Mouse (Mus musculus) neural tube, embryonic 12.5 days (tissue): ENCODE measurements around the gene Gm2115. TPM values are rescaled to one million over a fixed set of nuclear protein-coding genes. Genes with fewer than 3 reads are reported as not detected.

Source experiments
- ATAC-seq: fragments of 200-750 bp; cut with Nextera tagmentation; 2 replicates; pipeline ENCODE4 v1.8.0; 2017; ENCODE audit warnings: low read depth, mild to moderate bottlenecking, moderate TSS enrichment, moderate library complexity; ENCODE audit not compliant: low FRiP score
- H3K27ac ChIP-seq: fragments of 300-500 bp; sonication (generic); 2 replicates; pipeline ENCODE4 v1.5.1; 2016
- H3K27me3 ChIP-seq: fragments of 300-500 bp; sonication (generic); replicated peaks from 2 replicates; pipeline ENCODE4 v1.6.1; 2016; ENCODE audit warnings: mild to moderate bottlenecking
- H3K36me3 ChIP-seq: fragments of 300-500 bp; sonication (generic); 2 replicates; pipeline ENCODE4 v1.6.1; 2016; ENCODE audit warnings: mild to moderate bottlenecking
- H3K4me1 ChIP-seq: fragments of 300-500 bp; sonication (generic); 2 replicates; pipeline ENCODE4 v1.6.1; 2016
- H3K4me2 ChIP-seq: fragments of 300-500 bp; sonication (generic); replicated peaks from 2 replicates; pipeline ENCODE4 v1.6.1; 2016; ENCODE audit warnings: mild to moderate bottlenecking
- H3K4me3 ChIP-seq: fragments of 300-500 bp; sonication (generic); 2 replicates; pipeline ENCODE4 v1.5.1; 2016
- H3K9ac ChIP-seq: fragments of 300-500 bp; sonication (generic); 2 replicates; pipeline ENCODE4 v1.6.1; 2016; ENCODE audit warnings: mild to moderate bottlenecking
- H3K9me3 ChIP-seq: fragments of 300-500 bp; sonication (generic); 2 replicates; pipeline ENCODE4 v1.6.1; 2016; ENCODE audit warnings: mild to moderate bottlenecking
- WGBS: fragments of 180-500 bp; shearing (Covaris S2); methylation state at CpG from one replicate; pipeline ENCODE4 v1.1.7; 2016; 5-methylcytosine and 5-hydroxymethylcytosine counted together
- polyA plus RNA-seq: library from polyadenylated mRNA; unstranded; fragments of >200 nt; fragmentation: Nextera tagmentation; extraction: Ambion mirVana; gene quantifications from 2 replicates; pipeline ENCODE4 v1.2.1, GENCODE M21; 2016

Gm2115 gene
- polyA plus RNA-seq, 1 experiment from 2014 or later, result 0.38 TPM

- Histone ChIP-seq H3K27ac (no peak overlapping the region), H3K4me1 (no peaks in the 10 kb centered on the region), H3K27me3 (no peaks in the 10 kb centered on the region), H3K9me3 (no peaks in the 10 kb centered on the region), H3K36me3 (no peaks in the 10 kb centered on the region), H3K4me2 (no peak overlapping the region), H3K9ac (no peak overlapping the region), H3K4me3 (no peak overlapping the region)
- 89% methylated on average over 2 of the region's 2 CpGs for WGBS
- no peak for ATAC-seq
These were observed 61.9 kb downstream of the Gm2115 start for GRCm38 (mm10) chr7:84590622-84591021.

GRCm38 (mm10) chr7:84591347-84591746 is 62.6 kb downstream of the Gm2115 start:
- no peak overlapping the region for H3K9ac ChIP-seq
- H3K4me1 ChIP-seq, result no peaks in the 10 kb centered on the region
- no peak overlapping the region for H3K4me3 ChIP-seq
- H3K27ac ChIP-seq, result no peak overlapping the region
- 89% methylated on average over 3 of the region's 3 CpGs for WGBS
- H3K9me3 ChIP-seq, result no peaks in the 10 kb centered on the region
- no peak for ATAC-seq
- H3K36me3 ChIP-seq, result no peaks in the 10 kb centered on the region
- H3K27me3 ChIP-seq, result no peaks in the 10 kb centered on the region
- no peak overlapping the region for H3K4me2 ChIP-seq

DNA sequence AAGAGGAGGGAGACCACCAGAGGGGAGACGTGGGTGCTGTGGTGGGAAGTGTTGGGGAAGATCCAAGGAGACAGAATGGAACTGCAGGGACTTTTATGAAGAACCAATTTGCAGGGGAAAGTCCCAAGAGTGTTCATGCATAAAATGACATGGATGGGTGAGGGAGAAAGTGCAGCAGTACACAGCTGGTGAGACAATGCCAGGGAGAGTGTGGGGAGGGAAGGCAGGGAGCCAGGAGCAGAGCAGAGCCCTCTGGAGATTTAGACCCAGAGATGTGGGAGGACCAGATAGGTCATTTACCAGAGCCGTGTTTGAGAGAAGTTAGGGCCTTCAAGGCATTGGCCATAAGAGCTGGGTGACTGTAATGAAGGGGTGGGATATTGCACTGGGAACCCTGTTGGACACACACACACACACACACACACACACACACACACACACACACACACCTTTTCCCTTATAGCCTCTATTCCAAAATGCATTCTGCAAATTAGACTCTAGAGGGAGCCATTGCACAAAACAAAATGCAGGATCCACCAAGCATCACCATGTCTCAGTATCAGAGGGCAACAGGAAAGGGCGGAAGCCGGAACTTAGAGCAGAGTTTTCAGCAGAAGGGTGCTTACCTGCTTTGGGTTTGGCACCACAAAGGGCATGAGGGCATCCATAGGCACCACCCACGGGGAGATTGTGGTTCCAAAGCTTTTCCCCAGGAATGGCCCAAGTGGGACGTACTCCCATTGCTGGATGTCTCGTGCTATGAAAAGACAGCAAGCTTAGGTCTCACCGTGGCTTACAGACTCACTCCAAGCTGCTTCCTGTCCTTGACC is 65.5 kb downstream of the Gm2115 start:
- Histone ChIP-seq H3K4me3 (no peak overlapping the region), H3K9ac (no peak overlapping the region), H3K4me1 (no peaks in the 10 kb centered on the region), H3K27ac (no peak overlapping the region), H3K36me3 (no peaks in the 10 kb centered on the region), H3K27me3 (no peaks in the 10 kb centered on the region), H3K9me3 (no peaks in the 10 kb centered on the region), H3K4me2 (no peak overlapping the region)
- 56% methylated on average over 8 of the region's 8 CpGs for WGBS
- ATAC-seq, result peak; percentile 69

- H3K9ac ChIP-seq, result no peak overlapping the region
- no peaks in the 10 kb centered on the region for H3K9me3 ChIP-seq
- H3K27ac ChIP-seq, result no peak overlapping the region
- no peaks in the 10 kb centered on the region for H3K27me3 ChIP-seq
- no peaks in the 10 kb centered on the region for H3K36me3 ChIP-seq
- H3K4me2 ChIP-seq, result no peak overlapping the region
- H3K4me3 ChIP-seq, result no peak overlapping the region
- peak; percentile 11; the same call in 1 of the 2 replicates for ATAC-seq
- no peaks in the 10 kb centered on the region for H3K4me1 ChIP-seq
These were observed 66.2 kb downstream of the Gm2115 start for GRCm38 (mm10) chr7:84594917-84595303.

DNA sequence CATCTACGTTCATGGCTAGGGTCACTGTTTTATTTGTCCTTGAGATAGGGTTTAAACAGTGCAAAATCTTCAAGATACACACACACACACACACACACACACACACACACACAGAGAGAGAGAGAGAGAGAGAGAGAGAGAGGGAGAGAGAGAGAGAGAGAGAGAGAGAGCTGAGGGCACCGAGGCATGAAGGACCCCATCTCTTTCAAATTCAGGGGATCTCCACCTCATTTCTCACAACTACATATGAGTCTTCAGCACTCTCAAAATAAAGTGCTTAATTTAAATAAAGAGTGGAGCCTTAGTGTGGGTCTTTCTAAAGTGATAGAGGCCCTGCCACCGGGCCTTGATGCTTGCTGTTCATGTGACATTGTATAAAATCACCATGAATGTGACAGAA is 67.2 kb downstream of the Gm2115 start:
- Histone ChIP-seq H3K4me1 (no peaks in the 10 kb centered on the region), H3K27me3 (no peaks in the 10 kb centered on the region), H3K4me3 (no peak overlapping the region), H3K36me3 (no peaks in the 10 kb centered on the region), H3K4me2 (no peak overlapping the region), H3K9ac (no peak overlapping the region), H3K27ac (no peak overlapping the region), H3K9me3 (no peaks in the 10 kb centered on the region)
- WGBS, result 93% methylated on average over 3 of the region's 3 CpGs
- ATAC-seq, result no peak

DNA sequence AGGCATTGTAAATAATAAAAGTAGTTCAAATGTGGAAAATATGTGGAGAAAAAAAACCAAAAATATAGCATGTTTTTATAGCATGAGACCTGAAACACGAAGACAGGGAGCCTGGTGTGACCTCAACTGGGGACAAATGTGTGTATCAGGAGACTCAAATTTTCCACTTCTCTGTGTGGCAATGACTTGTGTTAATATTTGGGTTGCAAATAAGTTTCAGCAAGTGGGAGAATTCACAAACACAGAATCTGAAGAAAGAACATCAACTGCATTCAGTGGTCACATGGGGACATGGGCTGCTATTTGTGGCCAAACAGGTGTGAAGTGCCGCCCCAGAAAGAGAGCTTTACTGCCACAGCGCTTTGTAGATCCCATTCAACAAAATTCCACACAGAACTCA is 67.9 kb downstream of the Gm2115 start:
- 85% methylated on average over 3 of the region's 3 CpGs for WGBS
- Histone ChIP-seq H3K4me2 (no peak overlapping the region), H3K27ac (no peak overlapping the region), H3K9me3 (no peaks in the 10 kb centered on the region), H3K9ac (no peak overlapping the region), H3K4me3 (no peak overlapping the region), H3K4me1 (no peaks in the 10 kb centered on the region), H3K27me3 (no peaks in the 10 kb centered on the region), H3K36me3 (no peaks in the 10 kb centered on the region)
- ATAC-seq, result no peak

- WGBS, result 86% methylated on average over 2 of the region's 2 CpGs
- ATAC-seq, result no peak
- H3K9ac ChIP-seq, result no peak overlapping the region
- H3K4me2 ChIP-seq, result no peak overlapping the region
- H3K36me3 ChIP-seq, result no peaks in the 10 kb centered on the region
- no peak overlapping the region for H3K27ac ChIP-seq
- H3K4me3 ChIP-seq, result no peak overlapping the region
- H3K4me1 ChIP-seq, result peaks cover 8% of the 10 kb centered on the region; the same call in 1 of the 2 replicates
- no peaks in the 10 kb centered on the region for H3K9me3 ChIP-seq
- H3K27me3 ChIP-seq, result no peaks in the 10 kb centered on the region
These were observed 71.9 kb downstream of the Gm2115 start for GRCm38 (mm10) chr7:84600631-84601030.

DNA sequence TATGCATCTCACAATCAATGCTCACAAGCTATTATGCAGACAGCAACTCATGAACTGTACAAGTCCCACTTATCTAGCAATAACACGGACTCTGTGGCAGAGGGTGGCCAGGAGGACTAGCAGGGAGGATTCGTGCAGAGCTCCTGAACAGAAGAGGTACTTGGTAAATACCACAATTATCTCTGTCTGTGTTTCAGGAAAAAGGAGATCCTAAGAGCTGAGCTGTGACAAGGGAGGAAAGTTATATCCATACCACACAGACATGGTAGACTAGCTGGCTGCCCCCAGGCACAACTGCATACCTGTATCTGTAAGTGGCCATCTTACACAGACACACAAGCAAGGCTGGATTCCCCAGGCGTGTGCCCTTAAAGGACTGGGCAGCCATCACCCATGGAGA is 72.6 kb downstream of the Gm2115 start:
- Histone ChIP-seq H3K36me3 (no peaks in the 10 kb centered on the region), H3K4me3 (no peak overlapping the region), H3K27ac (no peak overlapping the region), H3K4me1 (peaks cover 8% of the 10 kb centered on the region; the same call in 1 of the 2 replicates), H3K27me3 (no peaks in the 10 kb centered on the region), H3K9ac (no peak overlapping the region), H3K9me3 (no peaks in the 10 kb centered on the region), H3K4me2 (no peak overlapping the region)
- 91% methylated on average over 3 of the region's 3 CpGs for WGBS
- ATAC-seq, result no peak

DNA sequence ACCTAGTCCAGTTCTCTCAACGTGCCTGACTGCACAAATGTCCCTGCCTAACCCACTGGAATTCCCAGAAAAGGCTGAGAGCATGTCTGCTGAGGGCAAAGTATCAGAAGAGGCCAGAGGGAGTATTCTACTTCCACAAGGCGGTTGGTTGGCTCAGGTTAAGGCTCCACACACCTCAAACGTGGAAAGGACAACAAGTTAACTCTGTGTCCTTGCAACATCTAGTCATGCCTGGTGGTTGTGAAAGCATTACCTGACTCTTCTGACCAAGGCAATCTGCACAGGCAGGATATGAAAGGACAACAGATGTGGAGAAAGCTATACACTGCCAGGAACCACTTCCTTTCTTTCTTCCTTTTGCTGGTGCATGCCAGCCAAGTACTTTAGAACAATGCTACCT is 75.7 kb downstream of the Gm2115 start:
- no peaks in the 10 kb centered on the region for H3K36me3 ChIP-seq
- ATAC-seq, result no peak
- H3K27me3 ChIP-seq, result no peaks in the 10 kb centered on the region
- no peaks in the 10 kb centered on the region for H3K9me3 ChIP-seq
- H3K4me1 ChIP-seq, result peaks cover 8% of the 10 kb centered on the region; the same call in 1 of the 2 replicates
- no peak overlapping the region for H3K4me2 ChIP-seq
- H3K27ac ChIP-seq, result no peak overlapping the region
- WGBS, result 76% methylated on average over 3 of the region's 3 CpGs
- no peak overlapping the region for H3K4me3 ChIP-seq
- H3K9ac ChIP-seq, result no peak overlapping the region

GRCm38 (mm10) chr7:84605033-84605687 is 76.4 kb downstream of the Gm2115 start:
- no peaks in the 10 kb centered on the region for H3K27me3 ChIP-seq
- no peaks in the 10 kb centered on the region for H3K36me3 ChIP-seq
- no peaks in the 10 kb centered on the region for H3K9me3 ChIP-seq
- peak overlapping the region; percentile 94 for H3K4me2 ChIP-seq
- peak overlapping the region; percentile 55 for H3K9ac ChIP-seq
- ATAC-seq, result peak; percentile 51
- WGBS, result 10% methylated on average over 19 of the region's 19 CpGs
- H3K27ac ChIP-seq, result no peak overlapping the region
- peaks cover 8% of the 10 kb centered on the region; the same call in 1 of the 2 replicates for H3K4me1 ChIP-seq
- peak overlapping the region; percentile 48 for H3K4me3 ChIP-seq

DNA sequence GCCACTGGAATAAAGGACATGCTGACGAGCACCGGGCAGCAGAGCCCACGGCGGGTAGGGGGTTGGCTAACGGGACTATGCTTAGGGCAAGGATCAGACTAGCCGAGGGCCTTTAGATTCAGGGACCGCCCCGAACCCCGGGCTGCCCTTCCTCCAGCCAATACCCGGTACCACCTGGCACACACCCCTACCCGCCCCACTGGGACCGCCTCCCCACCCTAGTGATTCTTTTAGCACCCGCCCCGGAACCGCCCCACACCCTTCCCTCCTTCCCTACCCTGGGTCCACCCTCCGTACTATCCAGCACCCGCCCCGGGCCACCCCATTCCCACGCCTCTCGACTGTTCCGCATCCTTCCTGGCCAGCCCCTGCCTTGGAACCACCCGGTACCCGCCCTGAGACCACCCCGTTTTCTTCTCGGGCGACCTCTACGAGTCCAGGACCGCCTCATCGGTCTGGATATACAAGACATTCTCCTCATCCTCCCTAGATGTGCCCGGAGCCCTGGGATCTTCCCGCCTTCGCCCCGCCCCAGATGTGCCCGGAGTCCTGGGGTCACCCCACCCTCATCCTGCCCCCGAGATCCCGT is 77.0 kb downstream of the Gm2115 start:
- peaks cover 8% of the 10 kb centered on the region; the same call in 1 of the 2 replicates for H3K4me1 ChIP-seq
- no peaks in the 10 kb centered on the region for H3K27me3 ChIP-seq
- H3K36me3 ChIP-seq, result no peaks in the 10 kb centered on the region
- under 1% methylated on average over 36 of the region's 36 CpGs for WGBS
- no peaks in the 10 kb centered on the region for H3K9me3 ChIP-seq
- ATAC-seq, result peak; percentile 86
- peak overlapping the region; percentile 94 for H3K4me2 ChIP-seq
- peak overlapping the region; percentile 48 for H3K4me3 ChIP-seq
- peak overlapping the region; percentile 55 for H3K9ac ChIP-seq
- no peak overlapping the region for H3K27ac ChIP-seq

- Histone ChIP-seq H3K4me1 (peaks cover 8% of the 10 kb centered on the region; the same call in 1 of the 2 replicates), H3K27ac (no peak within 1 kb of the TSS), H3K27me3 (no peaks in the 10 kb centered on the region), H3K9ac (peak within 1 kb of the TSS; percentile 55), H3K36me3 (no peaks in the 10 kb centered on the region), H3K4me2 (peak within 1 kb of the TSS; percentile 94), H3K9me3 (no peaks in the 10 kb centered on the region), H3K4me3 (peak within 1 kb of the TSS; percentile 48)
- under 1% methylated on average over 10 of the region's 10 CpGs for WGBS
- ATAC-seq, result peak; percentile 65
These were observed 77.6 kb downstream of the Gm2115 start, which contains the start of gene Fah for GRCm38 (mm10) chr7:84606293-84606749. Gene Fah (minus strand): TSS chr7:84606722.
